Mouse (Mus musculus) neural tube, embryonic 11.5 days (tissue): ENCODE results near the gene Mvd. TPM values are rescaled to one million over a fixed set of nuclear protein-coding genes. Genes with fewer than 3 reads are reported as not detected.

Experiments used
- ATAC-seq: fragments of 200-750 bp; cut with Nextera tagmentation; 2 replicates; pipeline ENCODE4 v1.8.0; 2017; ENCODE audit warnings: moderate number of reproducible peaks, mild to moderate bottlenecking, moderate TSS enrichment, moderate library complexity; ENCODE audit not compliant: insufficient read depth, low FRiP score, low TSS enrichment
- DNase-seq: peaks from one replicate; pipeline ENCODE4 v3.0.0-alpha.2; 2015; ENCODE audit warnings: low spot score
- H3K27ac ChIP-seq: fragments of 300-500 bp; sonication (generic); 2 replicates; pipeline ENCODE4 v1.5.1; 2014; ENCODE audit warnings: low read depth, mild to moderate bottlenecking, low read length
- H3K27me3 ChIP-seq: fragments of 300-500 bp; sonication (generic); 2 replicates; pipeline ENCODE4 v1.6.1; 2014; ENCODE audit warnings: mild to moderate bottlenecking, low read length, mixed read lengths; ENCODE audit not compliant: control insufficient read depth, insufficient read depth
- H3K36me3 ChIP-seq: fragments of 300-500 bp; sonication (generic); 2 replicates; pipeline ENCODE4 v1.6.1; 2014; ENCODE audit warnings: mild to moderate bottlenecking, low read length, moderate library complexity, mixed read lengths; ENCODE audit not compliant: control insufficient read depth, insufficient read depth
- H3K4me1 ChIP-seq: fragments of 300-500 bp; sonication (generic); 2 replicates; pipeline ENCODE4 v1.6.1; 2014; ENCODE audit warnings: low read length, mixed read lengths; ENCODE audit not compliant: control insufficient read depth, insufficient read depth
- H3K4me2 ChIP-seq: fragments of 300-500 bp; sonication (generic); 2 replicates; pipeline ENCODE4 v1.6.1; 2014; ENCODE audit warnings: low read depth, mild to moderate bottlenecking, moderate library complexity
- H3K4me3 ChIP-seq: fragments of 300-500 bp; sonication (generic); 2 replicates; pipeline ENCODE4 v1.5.1; 2014; ENCODE audit warnings: low read depth, low read length
- H3K9ac ChIP-seq: fragments of 300-500 bp; sonication (generic); 2 replicates; pipeline ENCODE4 v1.6.1; 2014; ENCODE audit warnings: mild to moderate bottlenecking, low read length
- H3K9me3 ChIP-seq: fragments of 300-500 bp; sonication (generic); 2 replicates; pipeline ENCODE4 v1.6.1; 2016; ENCODE audit warnings: low read length; ENCODE audit not compliant: control insufficient read depth
- WGBS: fragments of 180-500 bp; shearing (Covaris S2); extraction: QIAGEN DNeasy Blood & Tissue Kit; methylation state at CpG from one replicate; pipeline ENCODE4 v1.1.7; 2014; 5-methylcytosine and 5-hydroxymethylcytosine counted together
- microRNA-seq: library from miRNA; unstranded; fragments of <30 nt; microRNA quantifications from one replicate; pipeline ENCODE4, GENCODE M21; 2016
- polyA plus RNA-seq: library from polyadenylated mRNA; unstranded; fragments of >200 nt; fragmentation: Nextera tagmentation; extraction: Ambion mirVana; gene quantifications from 2 replicates; pipeline ENCODE4 v1.2.1, GENCODE M21; 2014

Gene Mvd
- polyA plus RNA-seq, 1 experiment from 2014 or later, result 58.5 TPM

DNA sequence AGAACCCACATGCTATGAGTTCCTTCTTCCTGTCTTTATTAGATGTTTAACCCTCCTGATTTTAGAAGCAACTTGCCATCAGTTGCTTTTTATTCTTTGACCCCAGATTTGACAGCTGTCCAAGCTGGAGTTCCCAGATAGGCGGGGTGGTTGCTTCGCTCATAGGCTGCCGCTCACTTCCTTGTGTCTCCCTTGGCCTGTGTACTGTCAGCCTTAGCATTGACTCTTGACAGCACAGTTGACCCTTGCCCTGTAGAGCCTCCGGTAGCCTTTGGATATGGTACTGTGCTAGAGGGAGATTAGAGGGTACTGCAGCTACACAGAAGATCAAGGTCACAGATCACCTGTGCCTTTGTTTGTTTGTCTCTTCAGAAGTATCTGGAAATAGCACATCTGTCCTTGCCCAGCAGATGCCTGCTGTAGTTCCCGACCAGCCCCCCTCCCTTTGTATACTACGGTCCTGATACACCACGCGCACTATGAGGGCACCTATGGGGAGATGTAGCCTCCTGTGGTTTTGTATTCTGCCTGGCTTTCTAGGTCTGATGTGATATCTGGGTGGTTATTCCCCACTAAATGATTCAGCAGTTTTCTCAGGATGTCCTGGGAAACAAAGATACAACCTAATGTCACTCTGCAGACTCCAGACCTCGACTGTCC, 37.9 kb downstream of the Mvd start:
- no peak for ATAC-seq
- peaks cover 41% of the 10 kb centered on the region for H3K36me3 ChIP-seq
- H3K9ac ChIP-seq, result no peak overlapping the region

DNA sequence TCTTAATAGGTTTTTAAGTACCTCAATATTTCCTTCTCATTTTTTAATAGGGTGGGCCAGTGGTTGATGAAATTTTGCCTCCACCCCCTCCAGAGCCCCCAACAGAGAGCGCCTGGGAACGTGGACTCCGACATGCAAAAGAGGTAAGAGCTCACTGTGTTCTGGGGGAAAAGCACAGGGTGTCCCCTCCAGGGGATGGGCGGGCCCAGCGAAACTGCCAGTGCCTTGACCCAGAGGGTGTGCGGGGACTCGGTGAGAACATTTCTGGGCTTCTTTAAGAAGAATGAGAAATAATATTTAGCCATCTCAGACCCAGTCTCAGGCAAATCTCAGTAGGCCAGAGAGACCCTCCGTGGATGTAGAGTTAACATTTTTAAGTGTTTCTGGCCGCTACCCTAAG, 45.0 kb downstream of the Mvd start:
- H3K4me1 ChIP-seq, result no peaks in the 10 kb centered on the region
- H3K36me3 ChIP-seq, result peaks cover 24% of the 10 kb centered on the region
- H3K9ac ChIP-seq, result no peak overlapping the region
- H3K4me3 ChIP-seq, result no peak overlapping the region
- H3K27me3 ChIP-seq, result no peaks in the 10 kb centered on the region
- DNase-seq (no peak), ATAC-seq (no peak)
- no peak overlapping the region for H3K4me2 ChIP-seq
- H3K27ac ChIP-seq, result no peak overlapping the region
- no peaks in the 10 kb centered on the region for H3K9me3 ChIP-seq
- 97% methylated on average over 9 of the region's 9 CpGs for WGBS

More for the DNA sequence above, 37.9 kb downstream of the Mvd start:
- Histone ChIP-seq H3K4me2 (no peak overlapping the region), H3K9me3 (no peaks in the 10 kb centered on the region), H3K4me3 (no peak overlapping the region), H3K27me3 (no peaks in the 10 kb centered on the region), H3K27ac (no peak overlapping the region), H3K4me1 (no peaks in the 10 kb centered on the region)
- WGBS, result 94% methylated on average over 9 of the region's 9 CpGs
- no peak for DNase-seq

DNA sequence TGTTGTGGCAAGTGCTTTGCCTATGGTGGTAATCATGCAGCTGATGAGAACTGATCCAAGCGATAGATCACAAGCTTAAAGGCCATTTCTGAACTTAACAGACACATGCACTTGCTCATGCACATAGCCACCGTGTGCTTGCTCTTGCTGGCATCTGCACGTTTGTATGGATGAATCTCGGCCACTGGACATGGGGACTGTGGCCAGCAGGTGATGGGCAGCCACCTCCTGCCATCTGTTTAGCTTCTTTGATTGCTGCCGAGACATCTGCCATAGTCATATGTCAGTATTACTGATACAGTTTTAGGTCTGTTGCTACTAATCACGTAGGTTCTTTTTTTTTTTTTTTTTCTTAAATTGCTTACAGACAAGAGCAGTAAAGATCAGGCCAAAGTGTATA, 47.9 kb downstream of the Mvd start:
- ATAC-seq (no peak), DNase-seq (no peak)
- Histone ChIP-seq H3K36me3 (peaks cover 18% of the 10 kb centered on the region), H3K9ac (no peak overlapping the region), H3K27ac (no peak overlapping the region), H3K4me1 (no peaks in the 10 kb centered on the region), H3K9me3 (no peaks in the 10 kb centered on the region), H3K4me2 (no peak overlapping the region), H3K27me3 (no peaks in the 10 kb centered on the region), H3K4me3 (no peak overlapping the region)
- 89% methylated on average over 6 of the region's 6 CpGs for WGBS

DNA sequence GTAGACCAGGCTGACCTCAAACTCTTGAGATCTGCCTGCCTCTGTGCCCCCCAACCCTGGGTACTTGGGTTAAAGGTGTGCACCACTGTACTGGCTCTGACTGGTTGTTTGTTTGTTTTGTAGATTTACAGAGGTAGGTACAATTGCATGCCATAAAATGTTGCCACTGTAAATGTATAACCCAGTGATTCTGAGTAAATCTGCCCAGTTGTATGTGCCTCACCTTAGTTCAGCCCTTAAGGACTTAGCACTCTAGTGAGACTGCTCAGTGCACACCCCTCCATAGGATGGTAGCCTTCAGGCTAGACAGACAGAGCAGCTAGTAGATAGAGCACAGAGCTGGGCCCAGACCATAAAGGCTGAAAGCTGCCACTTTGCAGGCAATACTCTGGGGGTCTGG, 49.5 kb downstream of the Mvd start:
- Histone ChIP-seq H3K27ac (no peak overlapping the region), H3K4me3 (no peak overlapping the region), H3K9me3 (no peaks in the 10 kb centered on the region), H3K27me3 (no peaks in the 10 kb centered on the region), H3K4me1 (no peaks in the 10 kb centered on the region), H3K9ac (no peak overlapping the region), H3K4me2 (no peak overlapping the region), H3K36me3 (peaks cover 21% of the 10 kb centered on the region)
- DNase-seq, result no peak
- ATAC-seq, result no peak

DNA sequence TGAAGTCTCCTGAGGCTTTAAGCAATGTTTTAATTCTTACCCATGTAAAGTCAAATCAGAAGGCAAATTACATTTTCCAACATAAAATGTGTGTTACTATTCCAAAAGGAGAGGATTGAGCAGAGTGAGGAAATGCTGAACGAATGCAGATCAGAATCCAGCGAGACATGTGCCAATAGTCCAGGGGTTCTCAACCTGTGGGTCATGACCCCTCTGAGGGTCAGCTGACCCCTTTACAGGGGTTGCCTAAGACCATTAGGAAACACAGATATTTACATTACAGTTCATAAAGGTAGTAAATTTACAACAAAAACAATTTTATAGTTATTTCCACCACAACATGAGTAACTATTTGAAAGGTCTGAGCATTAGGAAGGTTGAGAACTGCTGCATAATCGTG, 52.5 kb downstream of the Mvd start:
- ATAC-seq, result no peak

DNA sequence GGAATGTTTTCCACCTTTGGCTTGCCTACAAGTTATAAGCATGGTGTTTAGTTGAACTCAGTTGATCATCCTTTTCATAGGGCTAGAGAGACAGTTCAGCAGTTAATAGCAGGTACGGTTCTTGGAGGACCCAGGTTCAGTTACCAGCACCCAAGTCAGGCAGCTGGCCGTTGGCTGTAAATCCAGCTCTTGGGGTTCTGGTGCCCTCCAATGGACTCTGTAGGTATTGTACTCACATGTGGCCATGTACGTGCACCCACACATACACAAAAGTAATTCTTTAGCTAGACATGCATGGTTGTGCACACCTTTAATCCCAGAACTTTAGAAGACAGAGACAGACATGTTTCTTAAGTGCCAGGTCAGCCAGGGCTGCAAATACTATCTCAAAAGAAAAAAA, 53.9 kb downstream of the Mvd start:
- DNase-seq, result no peak
- H3K36me3 ChIP-seq, result peaks cover 34% of the 10 kb centered on the region
- WGBS, result 87% methylated on average over 3 of the region's 3 CpGs

More for the DNA sequence above, 52.5 kb downstream of the Mvd start:
- no peaks in the 10 kb centered on the region for H3K27me3 ChIP-seq
- no peak for DNase-seq
- no peak overlapping the region for H3K27ac ChIP-seq
- H3K36me3 ChIP-seq, result peaks cover 33% of the 10 kb centered on the region
- 94% methylated on average over 3 of the region's 3 CpGs for WGBS
- H3K9ac ChIP-seq, result no peak overlapping the region
- no peaks in the 10 kb centered on the region for H3K9me3 ChIP-seq
- no peak overlapping the region for H3K4me3 ChIP-seq
- no peaks in the 10 kb centered on the region for H3K4me1 ChIP-seq
- no peak overlapping the region for H3K4me2 ChIP-seq

More for the DNA sequence above, 53.9 kb downstream of the Mvd start:
- Histone ChIP-seq H3K9ac (no peak overlapping the region), H3K27me3 (no peaks in the 10 kb centered on the region), H3K27ac (no peak overlapping the region), H3K9me3 (no peaks in the 10 kb centered on the region), H3K4me2 (no peak overlapping the region), H3K4me3 (no peak overlapping the region), H3K4me1 (no peaks in the 10 kb centered on the region)
- no peak for ATAC-seq

Small RNAs within 50 kb of the gene (microRNA-seq; reads per million reads assigned to microRNA genes)
- gene Gm24366, result not detected

Other genes starting within 250 kb of the Mvd start
- gene Zfpm1, start 161.3 kb downstream of the Mvd start, polyA plus RNA-seq, result 1.2 and 1.5 TPM in 2 replicates
- gene Trhr2, start 82.7 kb downstream of the Mvd start, polyA plus RNA-seq, result not detected in 2 replicates
- gene Zc3h18, start 66.8 kb downstream of the Mvd start, polyA plus RNA-seq, result 40.5 and 41.5 TPM in 2 replicates
- gene Il17c, start 21.4 kb downstream of the Mvd start, polyA plus RNA-seq, result 0.57 TPM in 1 of 2 replicates, not detected in the other
- gene Cyba, start 10.5 kb downstream of the Mvd start, polyA plus RNA-seq, result 52.5 and 57.7 TPM in 2 replicates
- gene Snai3, start 17.3 kb upstream of the Mvd start, polyA plus RNA-seq, result not detected in 2 replicates
- 30.1 and 31.1 TPM in 2 replicates for gene Rnf166, start 32.6 kb upstream of the Mvd start, polyA plus RNA-seq
- 62.0 and 76.9 TPM in 2 replicates for gene Ctu2, start 32.7 kb upstream of the Mvd start, polyA plus RNA-seq
- gene Piezo1, start 107.9 kb upstream of the Mvd start, polyA plus RNA-seq, result 5.5 and 7.5 TPM in 2 replicates
- 34.3 and 37.1 TPM in 2 replicates for gene Cdt1, start 124.6 kb upstream of the Mvd start, polyA plus RNA-seq
- 219 and 243 TPM in 2 replicates for gene Aprt, start 133.5 kb upstream of the Mvd start, polyA plus RNA-seq
- gene Galns, start 168.0 kb upstream of the Mvd start, polyA plus RNA-seq, result 5.4 and 6.6 TPM in 2 replicates
- gene Trappc2l, start 168.2 kb upstream of the Mvd start, polyA plus RNA-seq, result 55.6 and 59.7 TPM in 2 replicates
- gene Pabpn1l, start 179.3 kb upstream of the Mvd start, polyA plus RNA-seq, result not detected in 2 replicates